Mouse (Mus musculus) forebrain, embryonic 15.5 days (tissue): Measurements from ENCODE around the gene Bbs4. TPM values are rescaled to one million over a fixed set of nuclear protein-coding genes. Genes with fewer than 3 reads are reported as not detected.

Experiments
- ATAC-seq: fragments of 200-750 bp; cut with Nextera tagmentation; replicated peaks from 2 replicates; pipeline ENCODE4 v1.8.0; 2017; ENCODE audit warnings: mild to moderate bottlenecking, moderate TSS enrichment, moderate library complexity
- H3K27ac ChIP-seq: fragments of 300-500 bp; sonication (generic); replicated peaks from 2 replicates; pipeline ENCODE4 v1.5.1; 2015; ENCODE audit warnings: mild to moderate bottlenecking, inconsistent platforms
- H3K27me3 ChIP-seq: fragments of 300-500 bp; sonication (generic); 2 replicates; pipeline ENCODE4 v1.6.1; 2015; ENCODE audit warnings: inconsistent platforms
- H3K36me3 ChIP-seq: fragments of 300-500 bp; sonication (generic); 2 replicates; pipeline ENCODE4 v1.6.1; 2015; ENCODE audit warnings: mild to moderate bottlenecking, inconsistent platforms
- H3K4me1 ChIP-seq: fragments of 300-500 bp; sonication (generic); 2 replicates; pipeline ENCODE4 v1.6.1; 2015; ENCODE audit warnings: inconsistent platforms
- H3K4me2 ChIP-seq: fragments of 300-500 bp; sonication (generic); replicated peaks from 2 replicates; pipeline ENCODE4 v1.6.1; 2015; ENCODE audit warnings: mild to moderate bottlenecking, inconsistent platforms
- H3K4me3 ChIP-seq: fragments of 300-500 bp; sonication (generic); 2 replicates; pipeline ENCODE4 v1.5.1; 2015; ENCODE audit warnings: mild to moderate bottlenecking, inconsistent platforms
- H3K9ac ChIP-seq: fragments of 300-500 bp; sonication (generic); replicated peaks from 2 replicates; pipeline ENCODE4 v1.6.1; 2015; ENCODE audit warnings: mild to moderate bottlenecking, inconsistent platforms
- H3K9me3 ChIP-seq: fragments of 300-500 bp; sonication (generic); 2 replicates; pipeline ENCODE4 v1.6.1; 2016; ENCODE audit warnings: inconsistent platforms
- polyA plus RNA-seq: library from polyadenylated mRNA; unstranded; fragments of >200 nt; fragmentation: Nextera tagmentation; extraction: Ambion mirVana; gene quantifications from 2 replicates; pipeline ENCODE4 v1.2.1, GENCODE M21; 2015

The Bbs4 gene
- polyA plus RNA-seq, 1 experiment from 2014 or later: 44.2 TPM

DNA sequence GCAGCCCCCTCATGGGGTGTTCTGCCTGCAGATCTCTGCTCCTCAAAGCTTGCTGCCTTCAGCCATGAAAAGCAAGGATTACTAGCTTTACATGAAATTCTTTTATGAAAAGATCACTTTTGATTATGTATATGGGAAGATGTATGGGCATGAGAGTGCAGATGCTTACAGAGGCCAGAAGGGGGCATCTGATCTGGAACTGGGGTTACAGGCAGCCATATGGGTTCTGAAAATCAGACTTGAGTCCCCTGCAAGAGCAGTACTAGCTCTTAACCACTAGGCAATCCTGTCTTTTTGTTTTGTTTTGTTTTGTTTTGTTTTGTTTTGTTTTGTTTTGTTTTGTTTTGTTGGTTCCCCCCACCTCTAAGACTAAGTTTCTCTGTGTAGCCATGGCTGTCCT lies 80.1 kb downstream of the Bbs4 start:
- Histone ChIP-seq H3K4me2 (no peak overlapping the region), H3K4me1 (0 out of 2 replicates have a peak, but pooled peaks cover 9% of the 10 kb centered on the region), H3K4me3 (no peak overlapping the region), H3K9me3 (no peaks in the 10 kb centered on the region), H3K36me3 (no peaks in the 10 kb centered on the region), H3K27me3 (no peaks in the 10 kb centered on the region), H3K27ac (no peak overlapping the region), H3K9ac (no peak overlapping the region)
- no peak for ATAC-seq

Other genes starting within 250 kb of the Bbs4 start
- 19.1 and 22.7 TPM in 2 replicates for gene Adpgk, start 62.0 kb downstream of the Bbs4 start, polyA plus RNA-seq
- gene Arih1, start 133.1 kb upstream of the Bbs4 start, polyA plus RNA-seq: 18.2 and 18.8 TPM in 2 replicates
- gene Hexa, start 186.0 kb upstream of the Bbs4 start, polyA plus RNA-seq: 47.5 and 53.0 TPM in 2 replicates
- 0.47 and 0.74 TPM in 2 replicates for gene Tmem202, start 186.3 kb upstream of the Bbs4 start, polyA plus RNA-seq
- gene Celf6, start 224.4 kb upstream of the Bbs4 start, polyA plus RNA-seq: 24.6 and 34.3 TPM in 2 replicates